Mouse (Mus musculus): Measurements from ENCODE around the gene Crnn. TPM values are rescaled to one million over a fixed set of nuclear protein-coding genes. Genes with fewer than 3 reads are reported as not detected.

Gene Crnn
- polyA plus RNA-seq (2012; rRNA removed; ENCODE audit: low replicate concordance) = not detected in 2 replicates

DNA sequence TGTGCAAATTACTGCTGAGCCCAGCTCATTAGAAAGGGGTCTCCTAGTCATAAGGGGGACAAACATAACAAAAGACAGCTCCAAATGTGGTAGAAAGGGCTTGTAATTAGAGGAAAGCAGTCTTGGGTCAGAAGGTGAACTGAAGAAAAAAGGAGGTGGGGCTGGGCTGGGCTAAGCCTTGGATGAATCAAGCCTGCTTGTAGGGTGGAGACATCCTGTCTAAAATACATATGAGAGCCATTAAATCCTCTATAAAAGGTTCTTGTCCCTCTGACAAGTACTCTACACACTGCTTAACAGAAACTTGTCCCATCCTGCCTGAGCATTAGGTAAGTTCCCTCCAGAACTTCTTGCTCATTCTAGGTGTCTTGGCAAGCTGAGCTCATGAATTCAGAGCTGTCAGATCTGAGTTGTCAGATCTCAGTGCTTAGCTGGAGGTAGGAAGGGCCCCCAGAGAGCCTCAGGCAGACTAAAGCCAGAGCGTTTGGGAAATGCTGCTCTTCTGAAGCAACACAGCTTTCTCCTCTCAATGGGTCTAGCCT, at the start of gene Crnn:
Crnn (plus strand) TSS at position 278 of the 542 bp plus-strand sequence.

DNA sequence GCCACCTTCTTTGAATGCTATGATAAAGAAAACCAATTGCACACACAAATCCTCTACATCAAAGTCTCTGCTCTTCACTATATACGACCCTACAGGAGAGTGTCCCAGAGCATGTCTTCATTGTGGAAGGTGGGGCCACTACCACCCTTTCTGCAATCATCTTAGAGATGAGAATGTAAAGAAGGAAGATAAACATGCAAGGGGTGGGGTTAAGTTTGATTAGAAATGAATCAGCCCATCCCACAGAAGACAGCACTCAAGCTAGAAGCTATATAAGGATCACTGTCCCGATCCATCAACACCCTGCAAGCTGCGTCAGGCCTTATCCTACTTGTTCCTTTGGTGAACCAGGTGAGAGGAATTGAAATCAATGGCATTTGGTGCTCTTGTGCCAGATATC, 52.4 kb downstream of the Crnn start, which contains the start of gene Flg2:
Flg2 (plus strand) TSS at position 301 of the 400 bp plus-strand sequence.

Other genes with a start within 250 kb of the Crnn start
- gene Lce3a, start 218.6 kb upstream of the Crnn start, polyA plus RNA-seq (2012; rRNA removed; ENCODE audit: low replicate concordance) = not detected in 2 replicates
- gene Lce3b, start 211.8 kb upstream of the Crnn start, polyA plus RNA-seq (2012; rRNA removed; ENCODE audit: low replicate concordance) = not detected in 2 replicates
- gene Lce3c, start 200.3 kb upstream of the Crnn start, polyA plus RNA-seq (2012; rRNA removed; ENCODE audit: low replicate concordance) = not detected in 2 replicates
- gene Lce3d, start 187.4 kb upstream of the Crnn start, polyA plus RNA-seq (2012; rRNA removed; ENCODE audit: low replicate concordance) = not detected in 2 replicates
- gene Lce3e, start 177.7 kb upstream of the Crnn start, polyA plus RNA-seq (2012; rRNA removed; ENCODE audit: low replicate concordance) = not detected in 2 replicates
- 0.30 TPM in 1 of 2 replicates, not detected in the other for gene Lce3f, start 152.6 kb upstream of the Crnn start, polyA plus RNA-seq (2012; rRNA removed; ENCODE audit: low replicate concordance)
- 0.85 and 11.7 TPM in 2 replicates for gene Crct1, start 129.1 kb upstream of the Crnn start, polyA plus RNA-seq (2012; rRNA removed; ENCODE audit: low replicate concordance)
- gene Lce1m, start 125.7 kb upstream of the Crnn start, polyA plus RNA-seq (2012; rRNA removed; ENCODE audit: low replicate concordance) = 1.9 and 9.2 TPM in 2 replicates
- gene Gm4858, start 76.0 kb upstream of the Crnn start, polyA plus RNA-seq (2012; rRNA removed; ENCODE audit: low replicate concordance) = not detected in 2 replicates
- 0.11 and 1.8 TPM in 2 replicates for gene Flg2, start 52.5 kb downstream of the Crnn start, polyA plus RNA-seq (2012; rRNA removed; ENCODE audit: low replicate concordance)
- gene Flg, start 128.7 kb downstream of the Crnn start, polyA plus RNA-seq (2012; rRNA removed; ENCODE audit: low replicate concordance) = 0.24 and 1.1 TPM in 2 replicates
- gene Hrnr, start 175.0 kb downstream of the Crnn start, polyA plus RNA-seq (2012; rRNA removed; ENCODE audit: low replicate concordance) = 0.33 TPM in 1 of 2 replicates, not detected in the other
- gene Rptn, start 248.9 kb downstream of the Crnn start, polyA plus RNA-seq (2012; rRNA removed; ENCODE audit: low replicate concordance) = 0.17 TPM in 1 of 2 replicates, not detected in the other